Mouse (Mus musculus): ENCODE results near the gene Gfral. TPM values are rescaled to one million over a fixed set of nuclear protein-coding genes. Genes with fewer than 3 reads are reported as not detected.

The Gfral gene
- polyA plus RNA-seq, 1 experiment from 2014 or later, result not detected

GRCm38 (mm10) chr9:76230400-76230799, 16.9 kb upstream of the Gfral start:
- Histone ChIP-seq H3K27ac (no peak overlapping the region), H3K4me1 (replicated peaks; ENCODE audit: control insufficient read depth, insufficient read depth, low read length) (no peaks in the 10 kb centered on the region), H3K4me3 (replicated peaks; ENCODE audit: low read length) (no peak overlapping the region), H3K4me2 (replicated peaks) (no peak overlapping the region), H3K27me3 (ENCODE audit: control insufficient read depth, insufficient read depth, low read length) (no peaks in the 10 kb centered on the region), H3K36me3 (replicated peaks; ENCODE audit: control insufficient read depth, insufficient read depth) (no peaks in the 10 kb centered on the region), H3K9ac (no peak overlapping the region), H3K9me3 (ENCODE audit: control insufficient read depth, low read length) (no peaks in the 10 kb centered on the region)
- DNase-seq (ENCODE audit: low spot score) (no peak), ATAC-seq (ENCODE audit: low FRiP score) (no peak)
- WGBS, result 42% methylated on average over 11 of the region's 11 CpGs

- Histone ChIP-seq H3K9ac (no peak overlapping the region), H3K4me2 (replicated peaks) (no peak overlapping the region), H3K27ac (no peak overlapping the region), H3K27me3 (ENCODE audit: control insufficient read depth, insufficient read depth, low read length) (no peaks in the 10 kb centered on the region), H3K36me3 (replicated peaks; ENCODE audit: control insufficient read depth, insufficient read depth) (no peaks in the 10 kb centered on the region), H3K9me3 (ENCODE audit: control insufficient read depth, low read length) (no peaks in the 10 kb centered on the region), H3K4me1 (replicated peaks; ENCODE audit: control insufficient read depth, insufficient read depth, low read length) (no peaks in the 10 kb centered on the region), H3K4me3 (replicated peaks; ENCODE audit: low read length) (no peak overlapping the region)
- DNase-seq (ENCODE audit: low spot score), result no peak
- 85% methylated on average over 4 of the region's 4 CpGs for WGBS
- no peak for ATAC-seq (ENCODE audit: low FRiP score)
Measured at GRCm38 (mm10) chr9:76217178-76217975, 3.9 kb upstream of the Gfral start.

GRCm38 (mm10) chr9:76214678-76215077, 1.2 kb upstream of the Gfral start:
- WGBS, result 77% methylated on average over 4 of the region's 4 CpGs
- H3K4me2 ChIP-seq (replicated peaks), result no peak overlapping the region
- ATAC-seq (ENCODE audit: low FRiP score) (no peak), DNase-seq (ENCODE audit: low spot score) (no peak)
- no peaks in the 10 kb centered on the region for H3K4me1 ChIP-seq (replicated peaks; ENCODE audit: control insufficient read depth, insufficient read depth, low read length)
- no peak overlapping the region for H3K4me3 ChIP-seq (replicated peaks; ENCODE audit: low read length)
- no peaks in the 10 kb centered on the region for H3K9me3 ChIP-seq (ENCODE audit: control insufficient read depth, low read length)
- no peaks in the 10 kb centered on the region for H3K27me3 ChIP-seq (ENCODE audit: control insufficient read depth, insufficient read depth, low read length)
- H3K27ac ChIP-seq, result no peak overlapping the region
- no peak overlapping the region for H3K9ac ChIP-seq
- no peaks in the 10 kb centered on the region for H3K36me3 ChIP-seq (replicated peaks; ENCODE audit: control insufficient read depth, insufficient read depth)

GRCm38 (mm10) chr9:76196917-76197316, 16.5 kb downstream of the Gfral start:
- Histone ChIP-seq H3K4me3 (replicated peaks; ENCODE audit: low read length) (no peak overlapping the region), H3K9ac (no peak overlapping the region), H3K4me1 (replicated peaks; ENCODE audit: control insufficient read depth, insufficient read depth, low read length) (no peaks in the 10 kb centered on the region), H3K9me3 (ENCODE audit: control insufficient read depth, low read length) (no peaks in the 10 kb centered on the region), H3K27me3 (ENCODE audit: control insufficient read depth, insufficient read depth, low read length) (no peaks in the 10 kb centered on the region), H3K36me3 (replicated peaks; ENCODE audit: control insufficient read depth, insufficient read depth) (no peaks in the 10 kb centered on the region), H3K4me2 (replicated peaks) (no peak overlapping the region), H3K27ac (no peak overlapping the region)
- ATAC-seq (ENCODE audit: low FRiP score) (no peak), DNase-seq (ENCODE audit: low spot score) (no peak)
- 85% methylated on average over 4 of the region's 4 CpGs for WGBS

GRCm38 (mm10) chr9:76179221-76179620, 34.2 kb downstream of the Gfral start:
- Histone ChIP-seq H3K27ac (no peak overlapping the region), H3K36me3 (replicated peaks; ENCODE audit: control insufficient read depth, insufficient read depth) (no peaks in the 10 kb centered on the region), H3K9me3 (ENCODE audit: control insufficient read depth, low read length) (no peaks in the 10 kb centered on the region), H3K4me2 (replicated peaks) (no peak overlapping the region), H3K4me1 (replicated peaks; ENCODE audit: control insufficient read depth, insufficient read depth, low read length) (no peaks in the 10 kb centered on the region), H3K27me3 (ENCODE audit: control insufficient read depth, insufficient read depth, low read length) (no peaks in the 10 kb centered on the region), H3K4me3 (replicated peaks; ENCODE audit: low read length) (no peak overlapping the region), H3K9ac (no peak overlapping the region)
- no peak for ATAC-seq (ENCODE audit: low FRiP score)
- DNase-seq (ENCODE audit: low spot score), result no peak

- WGBS, result 87% methylated on average over 5 of the region's 5 CpGs
- no peak overlapping the region for H3K27ac ChIP-seq
Measured at GRCm38 (mm10) chr9:76172686-76173295, 40.7 kb downstream of the Gfral start.

GRCm38 (mm10) chr9:76168355-76168754, 45.1 kb downstream of the Gfral start:
- H3K27me3 ChIP-seq (ENCODE audit: control insufficient read depth, insufficient read depth, low read length), result no peaks in the 10 kb centered on the region
- H3K4me2 ChIP-seq (replicated peaks), result no peak overlapping the region
- H3K4me1 ChIP-seq (replicated peaks; ENCODE audit: control insufficient read depth, insufficient read depth, low read length), result no peaks in the 10 kb centered on the region
- DNase-seq (ENCODE audit: low spot score) (no peak), ATAC-seq (ENCODE audit: low FRiP score) (no peak)
- 50% methylated on average over 3 of the region's 3 CpGs for whole genome bisulfite sequencing
- no peak overlapping the region for H3K4me3 ChIP-seq (replicated peaks; ENCODE audit: low read length)
- H3K36me3 ChIP-seq (replicated peaks; ENCODE audit: control insufficient read depth, insufficient read depth), result no peaks in the 10 kb centered on the region
- H3K9me3 ChIP-seq (ENCODE audit: control insufficient read depth, low read length), result no peaks in the 10 kb centered on the region
- no peak overlapping the region for H3K9ac ChIP-seq
- no peak overlapping the region for H3K27ac ChIP-seq

More at GRCm38 (mm10) chr9:76172686-76173295, 40.7 kb downstream of the Gfral start:
- no peaks in the 10 kb centered on the region for H3K36me3 ChIP-seq (replicated peaks; ENCODE audit: control insufficient read depth, insufficient read depth)
- DNase-seq (ENCODE audit: low spot score) (no peak), ATAC-seq (ENCODE audit: low FRiP score) (no peak)
- H3K27me3 ChIP-seq (ENCODE audit: control insufficient read depth, insufficient read depth, low read length), result no peaks in the 10 kb centered on the region
- no peak overlapping the region for H3K9ac ChIP-seq
- H3K9me3 ChIP-seq (ENCODE audit: control insufficient read depth, low read length), result no peaks in the 10 kb centered on the region
- H3K4me3 ChIP-seq (replicated peaks; ENCODE audit: low read length), result no peak overlapping the region
- no peak overlapping the region for H3K4me2 ChIP-seq (replicated peaks)
- no peaks in the 10 kb centered on the region for H3K4me1 ChIP-seq (replicated peaks; ENCODE audit: control insufficient read depth, insufficient read depth, low read length)

GRCm38 (mm10) chr9:76162446-76162845, 51.0 kb downstream of the Gfral start:
- H3K9me3 ChIP-seq (ENCODE audit: control insufficient read depth, low read length), result no peaks in the 10 kb centered on the region
- ATAC-seq (ENCODE audit: low FRiP score), result no peak
- 59% methylated on average over 8 of the region's 8 CpGs for WGBS

GRCm38 (mm10) chr9:76145593-76145992, 67.9 kb downstream of the Gfral start:
- WGBS, result 68% methylated on average over 3 of the region's 3 CpGs
- DNase-seq (ENCODE audit: low spot score), result no peak
- Histone ChIP-seq H3K4me1 (replicated peaks; ENCODE audit: control insufficient read depth, insufficient read depth, low read length) (no peaks in the 10 kb centered on the region), H3K27me3 (ENCODE audit: control insufficient read depth, insufficient read depth, low read length) (no peaks in the 10 kb centered on the region), H3K9me3 (ENCODE audit: control insufficient read depth, low read length) (no peaks in the 10 kb centered on the region), H3K4me3 (replicated peaks; ENCODE audit: low read length) (no peak overlapping the region), H3K9ac (no peak overlapping the region), H3K27ac (no peak overlapping the region), H3K4me2 (replicated peaks) (no peak overlapping the region), H3K36me3 (replicated peaks; ENCODE audit: control insufficient read depth, insufficient read depth) (no peaks in the 10 kb centered on the region)
- ATAC-seq (ENCODE audit: low FRiP score), result no peak

More at GRCm38 (mm10) chr9:76162446-76162845, 51.0 kb downstream of the Gfral start:
- H3K36me3 ChIP-seq (replicated peaks; ENCODE audit: control insufficient read depth, insufficient read depth), result no peaks in the 10 kb centered on the region
- H3K27ac ChIP-seq, result no peak overlapping the region
- H3K4me2 ChIP-seq (replicated peaks), result no peak overlapping the region
- no peak overlapping the region for H3K4me3 ChIP-seq (replicated peaks; ENCODE audit: low read length)
- H3K4me1 ChIP-seq (replicated peaks; ENCODE audit: control insufficient read depth, insufficient read depth, low read length), result no peaks in the 10 kb centered on the region
- no peak overlapping the region for H3K9ac ChIP-seq
- H3K27me3 ChIP-seq (ENCODE audit: control insufficient read depth, insufficient read depth, low read length), result no peaks in the 10 kb centered on the region
- DNase-seq (ENCODE audit: low spot score), result no peak

Data from hindbrain, embryonic 14.5 days (tissue).